Mouse (Mus musculus) adipose tissue, adult 10 weeks (tissue): ENCODE data around the gene Epha2. TPM values are rescaled to one million over a fixed set of nuclear protein-coding genes. Genes with fewer than 3 reads are reported as not detected.

Experiments used
- polyA plus RNA-seq: library from polyadenylated mRNA; stranded (reverse); fragments of 350-450 nt; fragmentation: Illumina TruSeq; extraction: RNeasy Lipid Tissue Mini Kit (QIAGEN cat#74804); gene quantifications from one replicate; pipeline ENCODE4 v1.2.3, GENCODE M21; 2014; ENCODE audit warnings: low read depth, low replicate concordance

The Epha2 gene
- polyA plus RNA-seq = 4.4 TPM

DNA sequence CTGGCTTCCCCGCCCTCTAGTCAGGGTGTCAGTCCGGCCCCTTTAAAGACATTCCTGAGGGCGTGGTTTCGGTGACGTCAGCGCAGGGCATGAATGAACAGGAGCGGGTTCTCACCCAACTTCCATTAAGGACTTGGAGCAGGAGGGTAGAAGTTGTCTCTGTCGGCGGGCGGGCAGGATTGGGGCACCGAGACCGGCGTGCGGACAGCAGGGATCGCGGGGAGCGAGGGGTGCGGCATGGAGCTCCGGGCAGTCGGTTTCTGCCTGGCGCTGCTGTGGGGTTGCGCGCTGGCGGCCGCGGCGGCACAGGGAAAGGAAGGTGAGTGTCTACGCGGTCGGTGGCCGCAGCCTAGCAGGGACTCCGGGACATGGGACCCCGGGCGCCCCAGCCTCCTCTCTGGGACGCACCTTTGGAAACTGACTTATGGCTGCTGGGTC lies at the start of gene Epha2:
TSS of gene Epha2 (plus strand) at position 125 of the 438 bp plus-strand sequence.

GRCm38 (mm10) chr4:141367997-141368791 lies 67.2 kb downstream of the Epha2 start, which contains the start of gene Fam131c:
Fam131c (plus strand) TSS chr4:141368220.

Other genes with a start within 250 kb of the Epha2 start
- gene Crocc, start 240.7 kb upstream of the Epha2 start, polyA plus RNA-seq = 15.9 TPM
- 53.0 TPM for gene Necap2, start 222.9 kb upstream of the Epha2 start, polyA plus RNA-seq
- gene Spata21, start 212.9 kb upstream of the Epha2 start, polyA plus RNA-seq = 14.1 TPM
- gene Szrd1, start 161.5 kb upstream of the Epha2 start, polyA plus RNA-seq = 40.6 TPM
- gene Fbxo42, start 153.3 kb upstream of the Epha2 start, polyA plus RNA-seq = 9.8 TPM
- 0.78 TPM for gene Rsg1, start 87.3 kb upstream of the Epha2 start, polyA plus RNA-seq
- 5.9 TPM for gene Arhgef19, start 61.7 kb upstream of the Epha2 start, polyA plus RNA-seq
- 0.93 TPM for gene Fam131c, start 67.0 kb downstream of the Epha2 start, polyA plus RNA-seq
- gene Clcnka, start 97.5 kb downstream of the Epha2 start, polyA plus RNA-seq = 0.12 TPM
- 10.3 TPM for gene Clcnkb, start 114.8 kb downstream of the Epha2 start, polyA plus RNA-seq
- gene Hspb7, start 119.5 kb downstream of the Epha2 start, polyA plus RNA-seq = 8.9 TPM
- 0.50 TPM for gene Srarp, start 134.9 kb downstream of the Epha2 start, polyA plus RNA-seq
- gene Zbtb17, start 143.4 kb downstream of the Epha2 start, polyA plus RNA-seq = 13.0 TPM
- 15.2 TPM for gene Spen, start 237.4 kb downstream of the Epha2 start, polyA plus RNA-seq